Mouse (Mus musculus): ENCODE results near the gene Adam21. TPM values are rescaled to one million over a fixed set of nuclear protein-coding genes. Genes with fewer than 3 reads are reported as not detected.

Adam21 gene
- total and polyA plus RNA-seq, 3 experiments, result 0.06 to 0.08 TPM; not detected in 1

DNA sequence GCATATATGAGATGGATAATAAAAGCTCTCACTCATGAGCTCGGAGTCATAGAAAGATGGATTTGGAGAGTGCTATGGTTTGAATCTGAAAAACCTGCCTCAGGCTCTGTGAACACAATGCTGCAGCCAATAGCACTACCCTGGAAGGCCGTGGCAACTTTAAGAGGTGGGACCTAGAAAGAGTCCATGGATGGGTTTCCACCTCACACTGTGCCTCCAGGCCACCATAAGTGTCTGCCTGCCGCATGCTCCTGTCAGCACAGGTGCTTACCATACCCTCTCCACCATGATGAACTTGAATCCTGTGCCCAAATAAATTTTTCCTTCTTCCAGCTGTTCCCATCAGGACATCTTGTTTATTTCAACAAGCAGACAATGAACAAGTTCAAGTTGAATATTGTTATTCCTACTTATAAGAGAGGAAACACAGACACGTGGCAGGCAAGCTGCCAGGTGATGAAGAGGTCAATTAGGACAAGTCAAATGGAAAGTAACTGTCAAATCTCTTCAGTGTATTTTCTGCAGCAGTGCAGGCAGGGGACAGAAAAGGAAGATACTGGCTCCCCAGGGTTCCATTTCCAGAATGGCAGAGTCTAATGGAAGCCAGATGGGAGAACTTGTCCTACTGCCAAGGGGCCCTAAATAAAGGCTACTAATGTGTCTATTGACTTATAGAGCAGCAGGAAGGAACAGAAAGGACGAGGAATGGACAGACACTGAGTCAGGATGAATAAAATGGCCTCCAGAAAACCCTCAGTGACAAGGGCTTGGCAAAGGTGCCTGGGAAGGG is 36.9 kb upstream of the Adam21 start:
- Histone ChIP-seq H3K4me3 (ENCODE audit: control insufficient read depth in 1 of 2, insufficient read depth in 1 of 2, low read depth in 2 of 2, low read length in 2 of 2) (no peak overlapping the region), H3K9me3 (replicated peaks; ENCODE audit: insufficient read depth, low read length) (no peaks in the 10 kb centered on the region), H3K36me3 (ENCODE audit: control insufficient read depth in 1 of 2, insufficient read depth in 2 of 2, low read length in 2 of 2) (no peaks in the 10 kb centered on the region), H3K79me2 (ENCODE audit: control insufficient read depth, insufficient read depth, low read length, poor library complexity) (no peaks in the 10 kb centered on the region), H3K4me1 (ENCODE audit: control insufficient read depth in 1 of 2, insufficient read depth in 2 of 2, low read length in 2 of 2) (no peaks in the 10 kb centered on the region), H3K9ac (ENCODE audit: control insufficient read depth, low read depth, low read length, poor library complexity, severe bottlenecking) (no peak overlapping the region), H3K27ac (ENCODE audit: control insufficient read depth, low read depth, low read length) (no peak overlapping the region), H3K27me3 (ENCODE audit: control insufficient read depth in 1 of 2, insufficient read depth in 2 of 2, low read length in 2 of 2) (peaks cover 5 to 11% of the 10 kb centered on the region in 2 experiments)
- TF ChIP-seq TAL1 (IDR thresholded peaks at IDR 0.05; ENCODE audit: low read length) (no peak), CHD2 (IDR thresholded peaks at IDR 0.05; ENCODE audit: low read length) (no peak), GABPA (IDR thresholded peaks at IDR 0.05; ENCODE audit: low read depth, low read length) (no peak), MAX (IDR thresholded peaks at IDR 0.05; ENCODE audit: low read length) (no peak), JUND (IDR thresholded peaks at IDR 0.05; ENCODE audit: low read depth, low read length) (no peak), ELF1 (IDR thresholded peaks at IDR 0.05; ENCODE audit: low read depth, low read length) (no peak), MAFK (IDR thresholded peaks at IDR 0.05; ENCODE audit: borderline replicate concordance, low read depth, low read length) (no peak), TCF12 (IDR thresholded peaks at IDR 0.05; ENCODE audit: low read depth, low read length) (no peak), ZMIZ1 (IDR thresholded peaks at IDR 0.05; ENCODE audit: low read depth, low read length) (no peak), SMC3 (IDR thresholded peaks at IDR 0.05; ENCODE audit: low read depth, low read length) (no peak), HCFC1 (IDR thresholded peaks at IDR 0.05; ENCODE audit: low read depth, low read length) (no peak), SIN3A (IDR thresholded peaks at IDR 0.05; ENCODE audit: low read length) (no peak)
- no peak for DNase-seq (ENCODE audit: low read depth, low spot score)

- Histone ChIP-seq H3K36me3 (ENCODE audit: control insufficient read depth in 1 of 2, insufficient read depth in 2 of 2, low read length in 2 of 2) (peaks cover 0 to 15% of the 10 kb centered on the region in 2 experiments; a peak in 2 of 4 replicates), H3K9me3 (replicated peaks; ENCODE audit: insufficient read depth, low read length) (no peaks in the 10 kb centered on the region), H3K9ac (ENCODE audit: control insufficient read depth, low read depth, low read length, poor library complexity, severe bottlenecking) (peak overlapping the region; percentile 37), H3K79me2 (ENCODE audit: control insufficient read depth, insufficient read depth, low read length, poor library complexity) (peaks cover 9% of the 10 kb centered on the region), H3K27ac (ENCODE audit: control insufficient read depth, low read depth, low read length) (peak overlapping the region; percentile 62), H3K4me1 (ENCODE audit: control insufficient read depth in 1 of 2, insufficient read depth in 2 of 2, low read length in 2 of 2) (peaks cover 5 to 7% of the 10 kb centered on the region in 2 experiments; a peak in 3 of 4 replicates), H3K4me3 (ENCODE audit: control insufficient read depth in 1 of 2, insufficient read depth in 1 of 2, low read depth in 2 of 2, low read length in 2 of 2) (peak overlapping the region; percentile 18 to 25), H3K27me3 (ENCODE audit: control insufficient read depth in 1 of 2, insufficient read depth in 2 of 2, low read length in 2 of 2) (peaks cover 3 to 4% of the 10 kb centered on the region in 2 experiments)
- DNase-seq (ENCODE audit: low read depth, low spot score), result peak; percentile 59
- TF ChIP-seq TCF12 (IDR thresholded peaks at IDR 0.05; ENCODE audit: low read depth, low read length) (peak; percentile 43; the same call in 1 of the 2 replicates), POLR2A (IDR thresholded peaks at IDR 0.05; ENCODE audit: control insufficient read depth in 1 of 2, insufficient read depth in 1 of 2, low read depth in 1 of 2, low read length in 2 of 2, poor library complexity in 1 of 2) (no peak), EP300 (IDR thresholded peaks at IDR 0.05; ENCODE audit: low read depth in 1 of 2, low read length in 2 of 2) (peak; percentile 53 to 61), MXI1 (IDR thresholded peaks at IDR 0.05; ENCODE audit: low read depth, low read length) (no peak; the same call in 1 of the 2 replicates), GATA1 (IDR thresholded peaks at IDR 0.05; ENCODE audit: low read depth, low read length) (peak; percentile 38; the same call in 1 of the 2 replicates), POLR2AphosphoS2 (IDR thresholded peaks at IDR 0.05; ENCODE audit: low read length) (no peak), RCOR1 (IDR thresholded peaks at IDR 0.05; ENCODE audit: low read depth, low read length) (0 out of 2 replicates have a peak, but pooled peaks have one; percentile 6), TAL1 (IDR thresholded peaks at IDR 0.05; ENCODE audit: low read length) (0 out of 2 replicates have a peak, but pooled peaks have one; percentile 24), ETS1 (IDR thresholded peaks at IDR 0.05; ENCODE audit: low read depth, low read length) (0 out of 2 replicates have a peak, but pooled peaks have one; percentile 8)
Observed at GRCm38 (mm10) chr12:81596547-81597262, 28.4 kb upstream of the Adam21 start.

Data from MEL (cell line).